Mouse (Mus musculus) 3T3-L1 (cell line): Measurements from ENCODE around the gene Tmem268.
A peak's percentile ranks its signal among the peaks of the same experiment; 100 is the strongest.

Experiments used
- DNase-seq: peaks from one replicate; pipeline ENCODE4 v3.0.0-alpha.2; 2015; ENCODE audit warnings: low read depth, low spot score

The Tmem268 gene

GRCm38 (mm10) chr4:63555111-63555510 lies 3.5 kb upstream of the Tmem268 start:
- no peak for DNase-seq

- no peak for DNase-seq
Observed at GRCm38 (mm10) chr4:63556665-63557064, 1.9 kb upstream of the Tmem268 start.

GRCm38 (mm10) chr4:63557124-63558059 lies 1.2 kb upstream of the Tmem268 start:
- no peak for DNase-seq

DNA sequence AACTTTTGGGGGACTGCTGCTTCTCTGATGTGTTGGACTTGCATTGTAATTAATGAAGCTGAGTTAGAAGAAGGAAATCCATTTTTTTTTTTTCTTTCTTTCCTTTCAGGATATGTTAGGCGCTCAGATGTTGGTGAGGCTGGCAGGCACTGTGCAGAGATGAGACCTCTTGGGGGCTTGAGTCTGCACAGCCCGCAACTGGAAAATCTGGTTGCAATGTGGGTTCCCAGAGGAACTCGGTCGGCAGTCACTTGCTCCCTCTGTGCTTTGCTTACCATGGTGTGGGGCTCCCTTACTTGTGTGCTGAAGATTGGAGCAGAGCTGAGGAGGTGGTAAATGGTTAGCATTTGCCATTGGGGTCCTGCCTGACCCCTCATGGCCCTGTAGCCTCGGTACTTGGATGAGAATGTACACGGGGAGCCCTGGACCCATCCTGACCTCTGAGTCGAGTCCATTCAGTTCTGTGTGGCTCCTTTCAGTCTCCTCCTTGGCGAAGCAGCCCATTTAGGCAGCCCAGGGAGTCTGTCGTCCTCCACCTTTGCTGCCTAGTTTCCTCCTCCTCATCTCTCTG lies 631 bp downstream of the Tmem268 start:
- peak; percentile 27 for DNase-seq

- DNase-seq, result peak; percentile 35
Observed at GRCm38 (mm10) chr4:63560079-63560478, 1.5 kb downstream of the Tmem268 start.

DNA sequence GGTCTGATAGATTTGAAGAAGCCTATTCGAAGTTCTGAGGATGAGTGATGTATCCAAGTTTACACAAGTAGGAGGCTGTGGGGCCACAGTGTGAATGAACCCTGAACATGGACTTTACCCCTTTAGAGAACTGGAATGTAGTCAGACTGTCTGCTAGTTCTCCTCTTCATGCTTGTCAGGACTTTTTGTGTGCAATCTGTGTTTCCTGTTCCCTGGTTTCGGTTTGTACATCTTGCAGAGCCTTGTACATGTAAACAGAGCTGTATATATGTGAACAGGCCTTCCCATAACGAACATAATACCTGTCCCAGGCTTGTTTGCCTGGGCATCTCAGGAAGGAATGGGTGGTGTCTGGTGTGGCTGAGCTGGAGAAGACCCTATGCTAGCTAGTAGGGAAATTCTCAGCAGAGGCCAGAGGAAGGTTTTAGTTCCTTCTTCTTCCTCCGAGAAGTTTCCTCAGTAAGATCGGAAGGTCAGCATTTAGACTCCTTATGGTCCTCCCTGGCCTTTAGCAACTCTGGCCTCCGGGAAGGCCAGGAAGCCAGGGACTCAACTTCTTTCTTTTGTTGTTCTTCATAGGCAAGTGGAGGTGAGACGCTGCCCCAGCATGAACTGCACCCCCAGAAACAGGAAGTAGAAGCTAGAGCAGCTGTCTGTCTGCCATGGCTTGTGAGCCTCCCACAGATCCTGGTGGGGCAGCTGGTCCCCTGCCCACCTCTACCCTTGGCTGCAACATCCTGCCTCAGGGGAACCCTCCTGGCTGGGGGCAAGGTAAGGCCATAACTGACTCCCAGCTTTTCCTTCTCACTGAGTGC lies 3.5 kb downstream of the Tmem268 start:
- no peak for DNase-seq

DNA sequence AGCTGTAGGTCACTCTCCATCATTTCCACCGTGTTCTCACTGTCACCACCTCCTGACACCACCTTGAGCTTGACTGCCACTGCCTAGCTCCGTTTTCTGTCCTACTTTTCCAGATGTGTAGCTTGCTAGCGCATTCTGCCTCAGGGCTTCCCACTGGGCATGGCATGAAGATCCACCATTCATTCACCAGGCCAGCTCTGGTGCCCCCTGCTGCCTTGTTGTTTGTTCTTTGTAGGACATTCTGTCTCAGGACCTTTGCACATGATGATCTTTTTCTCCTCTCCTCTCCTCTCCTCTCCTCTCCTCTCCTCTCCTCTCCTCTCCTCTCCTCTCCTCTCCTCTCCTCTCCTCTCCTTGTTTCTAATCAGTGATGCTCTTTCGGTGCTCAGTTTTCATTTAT lies 4.2 kb downstream of the Tmem268 start:
- DNase-seq, result no peak

- no peak for DNase-seq
Observed at GRCm38 (mm10) chr4:63567712-63568390, 9.3 kb downstream of the Tmem268 start.

DNA sequence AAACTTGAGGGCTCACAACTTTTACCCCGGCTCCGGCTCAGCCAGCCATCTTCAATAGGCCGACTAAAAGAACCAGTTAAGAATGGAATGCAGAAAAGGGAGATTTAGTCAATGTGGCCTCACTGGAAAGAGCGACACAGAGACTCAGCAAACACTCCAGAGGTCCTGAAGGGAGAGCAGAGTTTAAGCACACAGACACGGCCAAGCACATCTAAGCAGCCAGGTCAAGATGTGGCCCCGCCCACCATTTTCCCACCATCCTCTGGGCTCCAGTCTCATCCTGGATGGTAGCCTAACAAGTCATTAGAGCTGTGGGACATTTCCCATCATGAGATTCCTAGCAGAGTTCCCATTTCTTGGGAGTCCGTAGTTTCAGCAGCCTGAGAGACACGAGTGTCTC lies 10.7 kb downstream of the Tmem268 start:
- DNase-seq, result no peak

DNA sequence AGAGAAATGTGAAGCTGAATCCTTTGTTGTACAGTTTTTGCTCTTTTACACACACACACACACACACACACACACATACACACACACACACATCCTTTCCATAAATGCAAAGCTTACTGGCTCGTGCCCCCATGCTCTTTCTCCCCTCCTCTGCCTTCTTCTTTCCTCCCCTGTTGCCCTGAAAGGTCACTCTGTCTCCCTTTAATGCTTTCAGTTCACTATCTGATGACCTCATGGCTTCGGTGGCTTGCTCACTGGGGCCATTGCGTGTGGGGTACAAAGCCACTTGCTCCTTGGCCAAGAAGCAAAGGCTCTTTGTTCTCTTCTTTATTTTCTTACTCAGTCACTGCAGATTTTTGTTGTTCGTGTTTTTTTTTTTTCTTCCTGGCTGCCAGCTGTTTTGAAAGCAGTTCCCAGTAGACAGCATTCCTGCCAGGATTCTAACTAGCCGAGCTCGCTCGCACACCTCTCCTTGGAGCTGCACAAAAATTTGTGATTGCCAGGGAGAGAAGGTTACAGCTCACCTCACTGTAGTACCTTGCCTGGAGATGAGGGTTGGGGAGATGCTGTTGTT lies 11.7 kb downstream of the Tmem268 start:
- no peak for DNase-seq

GRCm38 (mm10) chr4:63572621-63573020 lies 14.0 kb downstream of the Tmem268 start:
- no peak for DNase-seq

- DNase-seq, result no peak
Observed at GRCm38 (mm10) chr4:63579649-63580048, 21.1 kb downstream of the Tmem268 start.

- DNase-seq, result no peak
Observed at GRCm38 (mm10) chr4:63580078-63580477, 21.5 kb downstream of the Tmem268 start.

DNA sequence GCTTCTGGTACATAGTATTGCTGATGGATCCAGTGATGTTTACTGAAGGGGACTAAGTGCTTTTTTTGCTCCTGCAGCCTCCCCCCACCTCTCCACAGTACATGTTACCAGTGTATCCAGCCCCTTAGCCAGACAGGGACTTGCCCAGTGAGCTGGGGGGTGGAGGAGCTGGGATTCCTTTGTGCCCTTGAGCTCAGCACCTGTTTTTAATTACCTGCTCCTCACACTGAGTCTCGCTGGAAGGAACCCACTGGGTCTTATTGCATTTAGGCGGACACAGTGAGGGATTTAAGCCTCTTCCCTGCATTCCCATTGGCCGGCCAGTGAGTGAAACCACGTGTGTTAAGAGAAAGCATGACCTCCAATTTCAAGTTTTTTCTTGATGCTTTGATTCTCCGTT lies 24.0 kb downstream of the Tmem268 start:
- DNase-seq, result peak; percentile 43

GRCm38 (mm10) chr4:63585216-63585615 lies 26.6 kb downstream of the Tmem268 start:
- DNase-seq, result no peak

- no peak for DNase-seq
Observed at GRCm38 (mm10) chr4:63586240-63586639, 27.7 kb downstream of the Tmem268 start.

GRCm38 (mm10) chr4:63589987-63590386 lies 31.4 kb downstream of the Tmem268 start:
- DNase-seq, result no peak

DNA sequence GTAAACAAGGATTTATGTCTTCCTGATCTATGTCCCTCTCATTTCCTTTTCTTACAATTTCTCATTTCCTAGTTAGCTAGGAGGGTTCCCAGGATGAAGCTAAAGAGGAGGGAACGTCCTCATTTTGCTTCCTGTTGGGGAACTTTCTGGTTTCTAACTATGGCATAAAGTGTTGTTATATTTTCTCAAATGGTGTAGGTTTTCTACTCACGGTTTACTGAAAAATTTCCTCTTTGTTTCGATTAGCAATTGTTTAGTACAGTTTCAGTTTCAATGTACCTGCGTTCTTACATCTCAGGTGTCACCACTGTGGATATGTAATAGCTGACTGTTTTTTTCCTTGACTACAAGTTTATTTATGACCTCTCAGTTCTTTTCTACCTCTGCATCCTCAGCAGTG lies 32.0 kb downstream of the Tmem268 start:
- DNase-seq, result no peak

- no peak for DNase-seq
Observed at GRCm38 (mm10) chr4:63594459-63595110, 36.0 kb downstream of the Tmem268 start.

DNA sequence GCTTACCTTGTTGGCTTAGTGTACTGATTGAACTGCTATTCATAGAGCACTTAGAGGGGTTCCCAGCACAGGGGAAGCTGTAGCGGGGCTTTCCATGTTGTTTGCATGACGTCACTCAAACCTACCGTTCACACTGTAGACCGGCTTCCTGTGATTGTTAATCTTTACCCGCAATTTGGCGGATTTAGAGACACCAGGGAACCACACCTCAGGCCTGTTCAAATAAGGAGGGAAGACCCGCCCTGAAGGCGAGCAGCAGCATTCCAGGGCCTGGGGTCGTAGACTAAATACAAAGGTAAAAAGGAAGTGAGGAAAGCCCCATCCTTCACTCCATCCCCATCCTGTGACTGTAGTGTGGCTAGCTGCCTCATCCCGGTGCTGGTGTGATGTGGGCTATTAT lies 36.7 kb downstream of the Tmem268 start:
- no peak for DNase-seq

DNA sequence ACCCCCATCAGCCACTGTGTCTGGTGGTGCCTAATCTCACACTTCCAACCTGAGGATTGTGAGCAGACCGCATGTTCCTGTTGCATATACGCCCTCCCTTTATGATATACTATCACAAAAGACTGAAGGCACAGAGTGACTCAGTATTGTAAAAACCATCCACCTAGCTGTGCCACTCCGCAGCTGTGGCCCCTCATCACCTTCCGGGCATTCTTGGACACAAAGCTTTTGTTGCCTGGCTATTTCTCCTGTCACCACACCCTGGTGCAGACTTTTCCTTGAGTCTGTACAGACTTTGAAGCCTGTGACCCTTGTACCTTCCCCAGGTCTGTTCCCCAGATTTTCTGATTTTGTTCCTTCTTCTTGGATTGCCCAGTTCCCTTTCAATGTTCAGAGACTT lies 37.4 kb downstream of the Tmem268 start:
- no peak for DNase-seq
